Comparison of ENCODE assay signal across 15 mouse cellular contexts in the genomic region with DNA sequence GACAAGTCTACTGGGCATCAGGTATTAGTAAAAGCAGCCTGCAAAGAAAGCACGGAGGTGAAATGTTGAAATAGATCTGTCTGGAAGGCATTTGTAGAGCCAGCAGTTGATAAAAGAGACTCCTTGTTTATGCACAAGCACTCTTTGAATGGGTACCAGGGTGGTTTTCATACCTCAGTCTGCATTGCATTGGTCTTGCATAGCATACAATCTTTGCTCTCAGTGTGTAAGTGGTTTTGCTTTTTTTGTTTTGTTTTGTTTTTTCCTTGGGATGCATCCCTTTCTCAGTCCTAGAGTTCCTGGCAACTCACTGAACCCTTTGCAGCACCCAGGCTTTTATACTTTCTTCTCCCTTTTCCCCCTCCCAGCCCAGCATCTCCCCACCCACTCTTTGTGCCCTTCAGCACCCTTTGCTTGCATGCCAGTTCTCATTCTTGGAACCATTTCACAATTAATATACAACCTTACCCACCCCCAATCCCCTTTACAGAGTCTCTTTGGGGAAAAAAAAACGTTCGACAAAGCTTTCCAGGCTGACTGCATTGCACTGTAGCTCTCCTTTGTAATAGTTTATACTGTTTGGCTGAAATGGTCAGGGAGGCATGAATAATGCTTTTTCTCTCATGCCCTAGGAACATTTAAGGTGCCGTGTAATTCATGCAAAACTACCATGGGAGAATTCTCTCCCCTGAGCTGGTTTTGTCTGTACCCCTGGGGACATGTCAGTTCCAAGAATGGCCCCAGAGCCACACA.
DNase-seq lines count a peak whose midpoint lies in the region; ATAC-seq lines count a peak whose summit lies in the region.
"Had no signal": no experiment of that assay in that cellular context is flagged by ENCODE, and none has a peak within 500 bp of the region (broad histone marks: within the 10 kb centered on the region; RNA-seq: fewer than 3 reads in every experiment).

No protein-coding gene starts in this region.

- H3K27ac ChIP-seq in forebrain, embryonic 16.5 days (ENCODE audit: low read length), result no peak overlapping the region
- peak overlapping the region; percentile 54 for H3K27ac ChIP-seq in midbrain, embryonic 11.5 days (ENCODE audit: low read depth, low read length)

- H3K9me3 ChIP-seq in forebrain, embryonic 16.5 days (ENCODE audit: control insufficient read depth, low read length), result no peaks in the 10 kb centered on the region
- no peaks in the 10 kb centered on the region for H3K9me3 ChIP-seq in midbrain, embryonic 11.5 days (ENCODE audit: control insufficient read depth, low read length)
- H3K9me3 ChIP-seq: megakaryocyte, embryonic 14.5 days had no signal

- DNase-seq in Muller cell, postnatal 12 days (ENCODE audit: inconsistent ontology term), result peak; percentile 15
- peak; percentile 59 for DNase-seq in embryo, embryonic 10.5 days (ENCODE audit: low spot score)
- DNase-seq in midbrain, embryonic 11.5 days (ENCODE audit: low spot score, missing footprints), result peak; percentile 86
- no peak for DNase-seq in layer of hippocampus, adult 9-11 months
- DNase-seq in gastrocnemius, postnatal 4 days (ENCODE audit: low spot score in 2 of 2), result no peak
- no peak for DNase-seq in spleen, postnatal 36 days (ENCODE audit: low spot score in 2 of 2)
- no peak for DNase-seq in layer of hippocampus, postnatal 25 days (ENCODE audit: extremely low spot score in 1 of 2, low spot score in 1 of 2)
- DNase-seq: cerebellum, adult 8-10 months; gastrocnemius, postnatal 10 days; heart, postnatal 4 days; lung, embryonic 14.5 days had no signal

- H3K36me3 ChIP-seq in forebrain, embryonic 16.5 days (ENCODE audit: control insufficient read depth, insufficient read depth), result no peaks in the 10 kb centered on the region
- no peaks in the 10 kb centered on the region for H3K36me3 ChIP-seq in midbrain, embryonic 11.5 days (ENCODE audit: control insufficient read depth, insufficient read depth, low read length)

- 0 out of 2 replicates have a peak, but pooled peaks cover 5% of the 10 kb centered on the region for H3K4me1 ChIP-seq in forebrain, embryonic 16.5 days (replicated peaks; ENCODE audit: control insufficient read depth, insufficient read depth, low read length)
- peaks cover 7% of the 10 kb centered on the region; the same call in 1 of the 2 replicates for H3K4me1 ChIP-seq in midbrain, embryonic 11.5 days (ENCODE audit: control insufficient read depth, insufficient read depth, low read length)
- H3K4me1 ChIP-seq: megakaryocyte, embryonic 14.5 days had no signal

- H3K27me3 ChIP-seq in forebrain, embryonic 16.5 days (replicated peaks; ENCODE audit: control insufficient read depth, insufficient read depth, low read length), result no peaks in the 10 kb centered on the region
- no peaks in the 10 kb centered on the region for H3K27me3 ChIP-seq in midbrain, embryonic 11.5 days (ENCODE audit: control insufficient read depth, insufficient read depth, low read length)
- H3K27me3 ChIP-seq: megakaryocyte, embryonic 14.5 days had no signal

- H3K9ac ChIP-seq in forebrain, embryonic 16.5 days (replicated peaks; ENCODE audit: low read depth, low read length), result no peak overlapping the region
- no peak overlapping the region for H3K9ac ChIP-seq in midbrain, embryonic 11.5 days (ENCODE audit: low read length)
- H3K9ac ChIP-seq: lung, embryonic 14.5 days had no signal

- H3K4me3 ChIP-seq in forebrain, embryonic 16.5 days (replicated peaks; ENCODE audit: low read length), result no peak overlapping the region
- H3K4me3 ChIP-seq in midbrain, embryonic 11.5 days (ENCODE audit: low read depth, low read length), result no peak overlapping the region
- H3K4me3 ChIP-seq: megakaryocyte, embryonic 14.5 days had no signal

- peak; percentile 90 for ATAC-seq in forebrain, embryonic 16.5 days
- ATAC-seq in midbrain, embryonic 11.5 days (ENCODE audit: low FRiP score), result peak; percentile 91
- ATAC-seq: CD4-positive, CD25-positive, alpha-beta regulatory T cell, adult 4 months had no signal

- H3K4me2 ChIP-seq in forebrain, embryonic 16.5 days (ENCODE audit: low read length), result no peak overlapping the region
- no peak overlapping the region for H3K4me2 ChIP-seq in midbrain, embryonic 11.5 days
- H3K4me2 ChIP-seq: heart, embryonic 11.5 days; lung, embryonic 14.5 days had no signal

- WGBS in forebrain, embryonic 16.5 days, result 4% methylated on average over 4 of the region's 4 CpGs
- WGBS in midbrain, embryonic 11.5 days, result 39% methylated on average over 4 of the region's 4 CpGs

Comparison
In these comparisons a context has a peak if more than half of its experiments do, and no peak if none do; other contexts are left out.
1. DNase-seq: peak in Muller cell, postnatal 12 days (single experiment), embryo, embryonic 10.5 days (single experiment) and midbrain, embryonic 11.5 days (single experiment); none in layer of hippocampus, adult 9-11 months (single experiment), gastrocnemius, postnatal 4 days (0 of 2), spleen, postnatal 36 days (0 of 2) and layer of hippocampus, postnatal 25 days (0 of 2).